Mouse (Mus musculus) lung, adult 2 months (tissue): ENCODE results near the gene Pick1.

Source experiments
- CTCF ChIP-seq: fragments of 200-500 bp; IDR thresholded peaks from 2 replicates; pipeline ENCODE4 v1.5.1; 2011; ENCODE audit warnings: mild to moderate bottlenecking, low read length, control low read depth; ENCODE audit not compliant: insufficient read depth
- POLR2A ChIP-seq: fragments of 200-500 bp; IDR thresholded peaks from 2 replicates; pipeline ENCODE4 v1.6.1; 2011; ENCODE audit warnings: low read depth, mild to moderate bottlenecking, control low read depth, low read length, borderline replicate concordance; ENCODE audit errors: extremely low read depth

DNA sequence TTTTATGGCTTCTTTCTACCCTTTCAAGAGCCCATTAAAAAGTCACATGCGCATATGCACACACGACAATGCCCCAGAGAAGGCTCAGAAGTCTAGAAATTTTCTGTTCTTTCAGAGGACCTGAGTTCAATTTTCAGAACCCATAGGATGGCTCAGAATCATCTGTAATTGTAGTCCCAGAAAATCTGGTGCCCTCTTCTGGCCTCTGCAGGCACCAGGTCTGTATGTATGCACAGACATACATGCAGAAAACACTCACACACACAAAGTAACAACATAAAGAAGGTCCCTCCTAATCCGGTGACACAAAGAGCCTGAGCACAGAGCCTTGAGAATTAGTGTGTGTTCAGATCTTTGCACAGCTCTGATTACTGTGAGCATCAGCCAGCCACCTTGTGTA, 61.4 kb downstream of the Pick1 start:
- TF ChIP-seq CTCF (no peak), POLR2A (no peak)
